Mouse (Mus musculus): ENCODE results near the gene Dusp9.

The Dusp9 gene

DNA sequence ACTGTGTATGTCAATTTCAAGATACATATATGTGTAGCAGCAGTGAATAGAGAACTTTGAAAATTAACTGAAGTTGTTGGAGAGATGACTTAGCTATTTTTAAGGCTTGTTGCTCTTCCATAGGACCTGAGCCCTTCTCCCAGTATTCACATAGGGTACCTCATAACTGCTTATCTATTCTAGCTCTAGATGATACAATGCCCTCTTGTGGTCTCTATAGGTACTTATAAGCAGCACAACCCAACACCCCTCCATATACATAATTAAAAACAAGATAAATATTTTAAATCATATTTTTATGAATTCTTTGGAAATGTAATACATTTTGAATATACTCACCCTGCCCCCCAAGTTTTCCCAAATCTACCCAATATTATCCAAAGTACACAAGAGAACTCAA lies 23.9 kb downstream of the Dusp9 start:
- DNase-seq (ENCODE audit: low spot score in 2 of 2): no peak

DNA sequence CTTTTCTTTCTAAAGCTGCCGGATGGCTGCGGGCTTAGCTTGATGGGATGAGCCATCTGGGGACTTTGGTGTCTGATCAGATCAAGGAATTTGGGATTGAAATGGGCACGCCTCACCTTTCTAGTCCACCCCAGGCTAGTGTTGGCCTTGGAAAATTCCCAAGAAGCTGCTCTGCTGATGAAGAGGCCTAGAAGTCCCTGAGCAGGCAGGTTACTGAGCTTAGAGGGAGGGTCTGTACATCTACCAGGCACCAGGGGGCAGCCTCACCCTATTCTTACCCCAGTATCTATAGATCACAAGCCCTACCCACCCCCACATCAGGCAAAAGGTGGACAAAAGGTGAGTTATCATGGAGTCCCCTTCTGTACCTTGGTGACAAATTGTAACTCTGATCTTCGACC lies 32.8 kb downstream of the Dusp9 start:
- peak in 1 of 2 experiments; percentile 36 for DNase-seq (ENCODE audit: low spot score in 2 of 2)

DNA sequence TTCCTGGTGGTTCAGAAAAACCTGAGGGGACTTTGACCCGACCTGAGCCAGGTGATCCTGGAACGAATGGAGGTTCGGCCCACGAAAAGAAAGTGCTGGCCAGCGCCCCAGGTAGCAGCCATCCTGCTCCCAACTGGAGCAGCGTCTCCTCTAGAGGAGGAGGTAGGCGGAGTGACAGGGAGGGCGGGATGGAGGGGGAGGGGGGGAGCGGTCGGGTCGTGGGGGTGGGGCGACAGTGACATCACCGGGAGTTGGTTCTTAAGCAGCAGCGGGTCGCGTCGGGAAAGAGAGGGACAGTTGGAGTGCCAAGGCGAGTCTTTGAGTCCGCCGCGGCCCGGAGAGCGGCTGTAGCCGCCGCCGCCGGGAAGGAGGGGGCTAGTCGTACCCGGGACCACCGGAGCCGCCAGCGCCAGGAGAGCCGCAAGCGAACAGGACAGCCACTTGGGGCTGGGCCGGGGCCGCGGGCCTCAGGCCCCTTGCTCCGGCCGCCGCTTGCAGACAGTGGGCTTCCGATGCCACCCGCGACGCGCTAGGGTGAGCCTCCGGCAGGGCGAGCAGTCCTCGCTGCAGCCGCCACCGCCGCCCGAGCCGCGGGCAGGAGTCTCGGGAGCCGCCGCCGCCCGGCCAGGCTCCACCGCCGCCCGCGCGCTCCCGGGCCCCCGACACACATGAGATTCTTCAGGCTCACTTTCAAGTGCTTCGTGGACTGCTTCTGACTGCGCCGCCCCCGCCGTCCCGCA lies 33.8 kb downstream of the Dusp9 start, which contains the start of gene Slc6a8:
TSS of gene Slc6a8 (plus strand) at position 272 of the 740 bp plus-strand sequence.
- DNase-seq (ENCODE audit: low spot score in 2 of 2): peak; percentile 50 to 53

DNA sequence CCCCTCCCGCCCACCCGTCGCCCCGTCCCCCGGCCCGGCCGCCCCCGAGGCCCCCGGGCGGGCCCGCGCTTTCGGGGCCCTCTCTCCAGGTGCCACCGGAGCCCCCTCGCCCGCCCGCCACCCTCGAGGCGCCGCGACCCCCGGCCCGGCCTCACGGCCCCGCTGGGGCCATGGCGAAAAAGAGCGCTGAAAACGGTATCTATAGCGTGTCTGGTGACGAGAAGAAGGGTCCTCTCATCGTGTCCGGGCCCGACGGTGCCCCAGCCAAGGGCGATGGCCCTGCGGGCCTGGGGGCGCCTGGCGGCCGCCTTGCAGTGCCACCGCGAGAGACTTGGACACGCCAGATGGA lies 34.4 kb downstream of the Dusp9 start:
- DNase-seq (ENCODE audit: low spot score in 2 of 2): no peak

DNA sequence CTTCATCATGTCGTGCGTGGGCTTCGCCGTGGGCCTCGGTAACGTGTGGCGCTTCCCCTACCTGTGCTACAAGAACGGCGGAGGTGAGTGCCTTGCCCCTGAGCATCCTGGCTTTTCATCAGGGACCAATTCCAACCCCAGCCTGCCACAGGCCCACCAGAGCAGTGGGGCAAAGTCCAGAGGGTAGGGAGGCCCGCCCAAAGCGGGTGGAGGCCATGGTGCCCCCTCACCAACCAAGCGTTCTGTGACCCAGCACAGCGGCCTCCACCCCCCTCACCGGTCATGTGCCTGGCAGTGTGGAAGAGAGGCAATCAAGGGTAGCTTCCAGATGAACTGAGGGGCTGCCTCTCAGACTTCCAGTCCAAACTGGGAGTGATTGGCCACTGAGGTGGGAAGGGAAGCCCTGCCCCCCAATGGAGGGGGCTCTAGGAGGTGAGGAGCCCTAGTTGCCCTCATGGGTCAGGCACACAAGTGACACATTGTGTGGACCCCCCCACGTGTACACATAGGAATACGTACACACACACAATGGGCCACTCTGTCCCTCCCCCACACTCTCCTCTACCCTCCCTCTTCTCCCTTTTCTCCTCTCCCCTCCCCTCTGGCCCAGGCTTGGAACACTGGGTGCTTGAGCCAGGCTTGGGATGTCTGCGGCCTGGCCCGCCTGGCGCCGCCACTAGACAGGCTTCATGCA lies 34.9 kb downstream of the Dusp9 start:
- no peak for DNase-seq (ENCODE audit: low spot score in 2 of 2)

DNA sequence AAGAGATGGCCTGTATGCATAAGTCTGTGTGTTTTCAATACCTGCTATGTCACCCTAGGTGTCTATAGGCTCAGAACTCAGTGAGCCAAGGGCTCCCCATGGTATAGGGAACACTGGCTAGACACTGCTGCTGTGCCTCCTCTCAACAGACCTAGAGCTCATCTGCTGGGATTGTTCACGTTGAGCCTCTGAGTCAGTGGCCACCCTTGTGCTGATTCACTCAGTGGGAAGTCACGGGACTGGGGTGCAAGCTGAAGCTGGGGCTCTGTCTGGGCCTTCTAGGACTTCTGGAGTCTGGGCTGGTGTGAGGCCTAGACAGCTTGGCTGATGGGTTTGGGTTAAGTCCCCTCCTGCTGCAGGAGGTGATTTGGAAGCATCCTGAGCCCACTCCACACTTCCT lies 36.0 kb downstream of the Dusp9 start:
- DNase-seq (ENCODE audit: low spot score in 2 of 2): no peak

DNA sequence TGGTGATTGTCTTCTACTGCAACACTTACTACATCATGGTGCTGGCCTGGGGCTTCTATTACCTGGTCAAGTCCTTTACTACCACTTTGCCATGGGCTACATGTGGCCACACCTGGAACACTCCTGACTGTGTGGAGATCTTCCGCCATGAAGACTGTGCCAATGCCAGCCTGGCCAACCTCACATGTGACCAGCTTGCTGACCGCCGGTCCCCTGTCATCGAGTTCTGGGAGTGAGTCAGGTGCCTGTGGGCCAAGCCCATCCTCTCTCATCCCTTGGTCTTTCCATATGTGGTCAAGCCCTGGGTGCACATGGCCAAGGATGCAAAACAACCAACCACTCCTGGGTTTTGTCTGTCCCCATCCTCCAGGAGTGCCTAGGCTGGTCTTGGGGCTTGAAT lies 37.4 kb downstream of the Dusp9 start:
- DNase-seq (ENCODE audit: low spot score in 2 of 2): no peak

DNA sequence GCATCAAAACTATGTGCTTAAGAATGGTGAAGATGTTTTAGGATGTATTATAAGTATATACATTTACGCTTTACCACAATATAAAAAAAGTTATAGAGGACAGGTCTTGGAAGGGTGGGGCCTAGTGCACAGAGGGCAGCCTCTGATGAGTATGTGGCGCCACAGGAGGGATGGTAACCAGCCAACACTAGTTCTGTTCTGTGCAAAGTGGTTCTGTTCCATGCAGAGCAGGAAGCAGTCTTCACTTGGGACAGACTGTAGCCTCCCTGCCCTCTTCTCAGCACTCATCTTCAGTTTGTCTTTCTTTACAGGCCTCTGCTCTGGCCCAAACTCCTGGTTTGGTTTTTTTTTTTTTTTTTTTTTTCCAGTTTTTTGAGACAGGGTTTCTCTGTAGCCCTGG lies 44.9 kb downstream of the Dusp9 start:
- DNase-seq (ENCODE audit: low spot score in 2 of 2): no peak

DNA sequence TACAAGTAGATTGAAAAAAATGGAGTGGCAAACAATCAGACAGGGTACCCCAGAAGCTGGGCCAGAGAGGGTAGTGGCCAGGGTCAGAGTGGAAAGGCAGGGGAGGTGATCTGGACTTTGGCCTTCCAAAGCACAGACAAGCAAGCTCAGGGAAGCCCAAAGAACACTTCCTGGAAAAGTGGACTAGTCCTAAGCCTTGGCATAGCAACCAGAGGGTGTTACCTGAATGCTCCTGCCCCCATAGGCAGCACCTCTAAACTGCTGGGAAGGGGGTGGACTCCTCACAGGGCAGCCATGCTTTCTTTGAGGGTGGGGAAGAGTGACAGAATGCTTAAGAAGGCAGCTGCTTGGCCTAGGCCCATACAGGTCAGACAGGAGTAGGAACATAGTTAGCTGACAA lies 45.8 kb downstream of the Dusp9 start:
- DNase-seq (ENCODE audit: low spot score in 2 of 2): no peak

DNA sequence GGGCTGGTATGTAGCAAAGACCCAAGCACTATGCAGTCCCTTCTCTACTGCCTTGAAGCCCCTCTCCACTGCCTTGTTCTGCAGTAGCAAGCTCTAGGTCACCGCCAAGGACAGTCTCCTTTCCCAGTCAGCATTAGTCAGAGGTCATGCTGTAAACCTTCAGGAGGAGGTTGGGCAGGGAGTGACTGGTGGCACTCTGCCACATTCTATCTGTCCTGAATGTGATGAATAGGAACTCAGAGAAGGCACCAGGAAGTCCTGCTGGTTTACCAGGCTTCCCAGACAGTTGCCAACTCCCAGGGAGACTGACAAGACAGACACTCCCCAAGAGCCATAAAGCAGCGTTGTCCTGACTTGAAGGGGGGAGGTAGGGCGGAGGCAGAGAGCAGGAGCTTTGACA lies 46.4 kb downstream of the Dusp9 start:
- DNase-seq (ENCODE audit: low spot score in 2 of 2): peak in 1 of 2 experiments; percentile 46

DNA sequence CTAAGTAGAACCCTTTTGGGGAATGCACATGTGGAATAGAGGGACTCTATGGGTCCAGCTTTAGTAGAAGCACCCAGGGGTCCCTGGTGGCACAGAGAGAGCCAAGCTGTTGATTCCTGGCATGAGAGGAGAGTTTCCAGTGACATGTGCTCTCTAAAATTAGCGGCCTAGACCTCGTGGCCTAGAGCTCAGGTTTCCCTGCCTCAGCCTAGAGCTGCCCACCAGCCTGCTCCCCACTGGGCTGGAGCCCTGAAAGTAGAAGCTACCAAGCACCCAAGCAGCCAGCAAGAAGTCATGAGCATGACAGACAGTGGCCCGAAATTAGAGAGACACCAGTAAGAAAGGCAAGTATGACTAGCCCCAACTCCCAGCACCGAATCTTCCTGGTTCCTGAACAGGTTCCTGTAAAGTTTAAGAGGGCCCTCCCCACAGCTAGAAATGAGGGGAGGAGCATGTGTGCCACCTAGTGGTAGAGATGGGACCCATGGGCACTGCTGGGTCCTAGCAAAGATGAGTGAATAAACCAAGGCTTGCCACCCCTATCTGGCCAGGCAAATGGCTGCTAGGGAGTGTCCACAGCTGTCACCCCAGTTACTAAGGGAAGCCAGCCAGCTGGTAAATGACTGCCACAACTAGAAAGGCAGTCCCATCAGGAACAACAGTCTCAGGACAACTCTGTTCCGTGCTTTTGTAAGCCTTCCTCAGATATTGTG lies 51.9 kb downstream of the Dusp9 start:
- peak in 1 of 2 experiments; percentile 21 for DNase-seq (ENCODE audit: low spot score in 2 of 2)

Measured in urinary bladder, adult 18-20 months (tissue).